14 mouse cellular contexts compared by ENCODE assay signal in genomic region chr7:143979986-143980385, GRCm38 (mm10). TPM values are rescaled to one million over a fixed set of nuclear protein-coding genes. Genes with fewer than 3 reads are reported as not detected.
A peak's percentile ranks its signal among the peaks of the same experiment; 100 is the strongest.
DNase-seq lines count a peak whose midpoint lies in the region; ATAC-seq and TF ChIP-seq lines count a peak whose summit lies in the region.
"Had no signal": no experiment of that assay in that cellular context is flagged by ENCODE, and none has a peak within 500 bp of the region (broad histone marks: within the 10 kb centered on the region; RNA-seq: fewer than 3 reads in every experiment).

No protein-coding gene starts in this region.

- no peak overlapping the region for H3K27ac ChIP-seq in cerebellum, adult 2 months (ENCODE audit: insufficient read depth, low read length)
- H3K27ac ChIP-seq in kidney, embryonic 14.5 days (ENCODE audit: low read depth, low read length): no peak overlapping the region
- H3K27ac ChIP-seq in kidney, embryonic 16.5 days (ENCODE audit: low read length): no peak overlapping the region
- no peak overlapping the region for H3K27ac ChIP-seq in liver, embryonic 15.5 days (replicated peaks)

- H3K4me1 ChIP-seq in cerebellum, adult 2 months (ENCODE audit: control insufficient read depth, insufficient read depth, low read length): no peaks in the 10 kb centered on the region
- peaks cover 9% of the 10 kb centered on the region; the same call in 1 of the 2 replicates for H3K4me1 ChIP-seq in kidney, embryonic 14.5 days (ENCODE audit: control insufficient read depth, insufficient read depth, low read length)
- H3K4me1 ChIP-seq in kidney, embryonic 16.5 days (ENCODE audit: insufficient read depth, low read length): peaks cover 17% of the 10 kb centered on the region
- no peaks in the 10 kb centered on the region for H3K4me1 ChIP-seq in liver, embryonic 15.5 days (replicated peaks)

- 54% methylated on average over 5 of the region's 5 CpGs for whole genome bisulfite sequencing in cerebellum, adult 2 months
- WGBS in kidney, embryonic 14.5 days: 56% methylated on average over 5 of the region's 5 CpGs
- 57% methylated on average over 5 of the region's 5 CpGs for WGBS in kidney, embryonic 16.5 days
- WGBS in liver, embryonic 15.5 days (ENCODE audit: insufficient replicate concordance): 36% methylated on average over 5 of the region's 5 CpGs

- no peak overlapping the region for H3K9ac ChIP-seq in kidney, embryonic 14.5 days (ENCODE audit: low read depth, low read length)
- H3K9ac ChIP-seq in kidney, embryonic 16.5 days (replicated peaks; ENCODE audit: low read length): no peak overlapping the region
- no peak overlapping the region for H3K9ac ChIP-seq in liver, embryonic 15.5 days

- no peak for ATAC-seq in kidney, embryonic 14.5 days (ENCODE audit: low FRiP score, low TSS enrichment)
- no peak for ATAC-seq in kidney, embryonic 16.5 days (ENCODE audit: low FRiP score, low TSS enrichment)
- ATAC-seq in liver, embryonic 15.5 days (ENCODE audit: insufficient read depth): no peak

- H3K27me3 ChIP-seq in cerebellum, adult 2 months (ENCODE audit: control insufficient read depth, insufficient read depth, low read length): peaks cover 2% of the 10 kb centered on the region; the same call in 1 of the 2 replicates
- H3K27me3 ChIP-seq in kidney, embryonic 14.5 days (ENCODE audit: control insufficient read depth, insufficient read depth, low read length): peaks cover 50% of the 10 kb centered on the region
- peaks cover 53% of the 10 kb centered on the region for H3K27me3 ChIP-seq in kidney, embryonic 16.5 days (ENCODE audit: insufficient read depth, low read length)
- peaks cover 59% of the 10 kb centered on the region for H3K27me3 ChIP-seq in liver, embryonic 15.5 days

- no peaks in the 10 kb centered on the region for H3K36me3 ChIP-seq in kidney, embryonic 14.5 days (ENCODE audit: control insufficient read depth, insufficient read depth, low read length)
- no peaks in the 10 kb centered on the region for H3K36me3 ChIP-seq in kidney, embryonic 16.5 days (ENCODE audit: insufficient read depth, low read length)
- no peaks in the 10 kb centered on the region for H3K36me3 ChIP-seq in liver, embryonic 15.5 days (replicated peaks)

- H3K4me2 ChIP-seq in kidney, embryonic 14.5 days (replicated peaks; ENCODE audit: low read depth, low read length): no peak overlapping the region; the same call in 1 of the 2 replicates
- H3K4me2 ChIP-seq in kidney, embryonic 16.5 days (replicated peaks; ENCODE audit: low read depth, low read length): peak overlapping the region; percentile 90
- peak overlapping the region; percentile 56 for H3K4me2 ChIP-seq in liver, embryonic 15.5 days

- no peak for TF ChIP-seq CTCF in cerebellum, adult 2 months (IDR thresholded peaks at IDR 0.05; ENCODE audit: borderline replicate concordance, insufficient read depth, low read depth, low read length)

- peak overlapping the region; percentile 22 for H3K4me3 ChIP-seq in cerebellum, adult 2 months (replicated peaks; ENCODE audit: insufficient read depth, low read depth, low read length)
- H3K4me3 ChIP-seq in kidney, embryonic 14.5 days (ENCODE audit: low read length): no peak overlapping the region
- peak overlapping the region; percentile 59 for H3K4me3 ChIP-seq in kidney, embryonic 16.5 days (ENCODE audit: low read length)
- H3K4me3 ChIP-seq in liver, embryonic 15.5 days (replicated peaks): peak overlapping the region; percentile 51; the same call in 1 of the 2 replicates

- no peak for TF ChIP-seq POLR2A in cerebellum, adult 2 months (IDR thresholded peaks at IDR 0.05; ENCODE audit: borderline replicate concordance, insufficient read depth, low read length)

- peak in 1 of 2 experiments; percentile 10 for DNase-seq in cerebellum, adult 2 months
- DNase-seq in cerebellum, adult 18-20 months: no peak
- peak; percentile 48 for DNase-seq in kidney, adult 18-20 months
- DNase-seq in right cerebral cortex, postnatal 36 days (ENCODE audit: low spot score in 2 of 2): no peak
- DNase-seq in cerebellum, postnatal 4 days (ENCODE audit: low spot score in 2 of 2): no peak
- DNase-seq: embryo, embryonic 11 days; gastrocnemius, postnatal 25 days; heart, postnatal 36 days; lung, adult 18-20 months; thymus, postnatal 14 days had no signal

- no peaks in the 10 kb centered on the region for H3K9me3 ChIP-seq in kidney, embryonic 14.5 days (ENCODE audit: control insufficient read depth, low read length)
- no peaks in the 10 kb centered on the region for H3K9me3 ChIP-seq in kidney, embryonic 16.5 days (ENCODE audit: low read length)
- no peaks in the 10 kb centered on the region for H3K9me3 ChIP-seq in liver, embryonic 15.5 days (replicated peaks)

RNA-seq across cellular contexts. Expression of gene Shank2, which starts 21.7 kb away (rescaled TPM):
- 46.3 and 53.6 TPM in 2 replicates for polyA plus RNA-seq in cerebellum, adult 2 months (2012; rRNA removed)
- polyA plus RNA-seq in kidney, embryonic 14.5 days (2014; fragmentation: Nextera tagmentation; extraction: Ambion mirVana): 2.6 and 3.3 TPM in 2 replicates
- 3.6 and 4.0 TPM in 2 replicates for polyA plus RNA-seq in kidney, embryonic 16.5 days (2015; fragmentation: Nextera tagmentation; extraction: Ambion mirVana)
- polyA plus RNA-seq in liver, embryonic 15.5 days (2015; fragmentation: Nextera tagmentation; extraction: Ambion mirVana): 0.54 and 0.66 TPM in 2 replicates
- polyA plus RNA-seq: erythroblast, embryonic 14.5 days had no signal
